Comparison of ENCODE assay signal across 27 mouse cellular contexts in the genomic region with DNA sequence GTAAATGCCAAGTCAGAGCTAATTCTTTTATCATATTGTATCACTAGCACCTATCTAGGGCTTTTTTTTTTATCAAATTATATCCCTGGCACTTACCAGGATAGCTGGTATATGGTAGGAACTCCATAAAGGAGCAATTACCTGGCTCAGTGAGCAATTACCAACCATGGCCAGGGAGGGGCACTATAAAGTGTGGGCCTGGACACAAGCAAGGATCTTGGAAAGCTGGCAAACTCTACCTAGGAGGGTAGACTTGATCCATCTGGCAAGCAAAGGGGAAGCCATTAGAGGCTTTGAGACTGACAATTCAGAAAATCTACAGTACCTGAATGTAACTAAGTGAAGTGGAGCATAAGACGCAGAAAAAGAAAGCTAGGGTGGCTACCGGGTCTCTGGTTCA. TPM values are rescaled to one million over a fixed set of nuclear protein-coding genes. Genes with fewer than 3 reads are reported as not detected.
"Had no signal": no experiment of that assay in that cellular context is flagged by ENCODE, and none has a peak within 500 bp of the region (broad histone marks: within the 10 kb centered on the region; RNA-seq: fewer than 3 reads in every experiment).

No protein-coding gene starts in this region.

- H3K4me3 ChIP-seq: heart, adult 2 months; heart, embryonic 13.5 days; heart, embryonic 15.5 days; hindbrain, embryonic 13.5 days; hindbrain, embryonic 15.5 days; kidney, embryonic 15.5 days; left cerebral cortex, adult 2 months; limb, embryonic 13.5 days; limb, embryonic 15.5 days; liver, embryonic 12.5 days had no signal

- H3K4me2 ChIP-seq: heart, embryonic 11.5 days; heart, embryonic 13.5 days; heart, embryonic 15.5 days; hindbrain, embryonic 13.5 days; hindbrain, embryonic 15.5 days; kidney, embryonic 15.5 days; limb, embryonic 13.5 days; limb, embryonic 15.5 days; liver, embryonic 12.5 days had no signal

- H3K9me3 ChIP-seq: heart, embryonic 13.5 days; heart, embryonic 15.5 days; hindbrain, embryonic 13.5 days; hindbrain, embryonic 15.5 days; kidney, embryonic 15.5 days; limb, embryonic 13.5 days; limb, embryonic 15.5 days; liver, embryonic 12.5 days had no signal

- H3K9ac ChIP-seq: heart, embryonic 13.5 days; heart, embryonic 15.5 days; hindbrain, embryonic 13.5 days; hindbrain, embryonic 15.5 days; kidney, embryonic 15.5 days; limb, embryonic 13.5 days; limb, embryonic 15.5 days; liver, embryonic 12.5 days; liver, embryonic 14.5 days had no signal

- H3K27ac ChIP-seq: heart, adult 2 months; heart, embryonic 13.5 days; heart, embryonic 15.5 days; hindbrain, embryonic 13.5 days; hindbrain, embryonic 15.5 days; hindbrain, postnatal 0 days; kidney, embryonic 15.5 days; kidney, postnatal 0 days; left cerebral cortex, adult 2 months; limb, embryonic 13.5 days; limb, embryonic 15.5 days; liver, embryonic 12.5 days; liver, embryonic 14.5 days had no signal

- H3K4me1 ChIP-seq: heart, embryonic 13.5 days; kidney, embryonic 15.5 days; liver, embryonic 12.5 days had no signal

- ATAC-seq: hindbrain, postnatal 0 days; intestine, embryonic 16.5 days; liver, embryonic 12.5 days had no signal

- H3K27me3 ChIP-seq: heart, embryonic 13.5 days; heart, embryonic 15.5 days; hindbrain, embryonic 13.5 days; hindbrain, embryonic 15.5 days; kidney, embryonic 15.5 days; limb, embryonic 13.5 days; limb, embryonic 15.5 days; liver, embryonic 12.5 days had no signal

- H3K36me3 ChIP-seq: heart, embryonic 13.5 days; heart, embryonic 15.5 days; hindbrain, embryonic 13.5 days; hindbrain, embryonic 15.5 days; kidney, embryonic 15.5 days; limb, embryonic 13.5 days; limb, embryonic 15.5 days; liver, embryonic 12.5 days had no signal

- DNase-seq: gastrocnemius, postnatal 14 days; gastrocnemius, postnatal 36 days; heart, adult 11 months; heart, adult 2 months; heart, postnatal 14 days; heart, postnatal 36 days; kidney, adult 11 months; kidney, adult 2 months; kidney, adult 9 months; kidney, postnatal 14 days; kidney, postnatal 36 days; layer of hippocampus, postnatal 36 days had no signal

RNA-seq across cellular contexts. Expression of a gene that starts 10.2 kb away (rescaled TPM):
- polyA plus RNA-seq: liver, adult 2 months had no signal
